8 mouse cellular contexts compared by ENCODE assay signal in genomic region chr7:134261003-134261701, GRCm38 (mm10). TPM values are rescaled to one million over a fixed set of nuclear protein-coding genes. Genes with fewer than 3 reads are reported as not detected.
DNase-seq lines count a peak whose midpoint lies in the region; ATAC-seq lines count a peak whose summit lies in the region.

No protein-coding gene starts in this region.

- intact Hi-C loops in heart, postnatal 14 days (cut with DNase I), result loop anchor here (10.0 kb wide), 1 partner anchor 304 kb away; no protein-coding TSS in a partner anchor

- no peak overlapping the region for H3K4me3 ChIP-seq in midbrain, embryonic 14.5 days (replicated peaks; ENCODE audit: low read depth, low read length)
- H3K4me3 ChIP-seq in midbrain, embryonic 10.5 days, result no peak overlapping the region

- H3K27me3 ChIP-seq in midbrain, embryonic 14.5 days (ENCODE audit: control insufficient read depth, insufficient read depth, low read length), result no peaks in the 10 kb centered on the region
- H3K27me3 ChIP-seq in midbrain, embryonic 10.5 days (ENCODE audit: low read depth, poor library complexity, severe bottlenecking), result no peaks in the 10 kb centered on the region

- no peak overlapping the region for H3K27ac ChIP-seq in midbrain, embryonic 14.5 days (replicated peaks; ENCODE audit: low read depth, low read length)
- no peak overlapping the region for H3K27ac ChIP-seq in midbrain, embryonic 10.5 days (replicated peaks)

- 66% methylated on average over 4 of the region's 4 CpGs for WGBS in midbrain, embryonic 14.5 days
- WGBS in midbrain, embryonic 10.5 days, result 70% methylated on average over 4 of the region's 4 CpGs

- ATAC-seq in midbrain, embryonic 14.5 days (ENCODE audit: low FRiP score, low TSS enrichment), result no peak
- peak; percentile 51 for ATAC-seq in common myeloid progenitor, adult 5-6 weeks (replicated peaks; ENCODE audit: low read depth, poor library complexity, severe bottlenecking)

- peak; percentile 5 for DNase-seq in midbrain, embryonic 14.5 days
- no peak for DNase-seq in midbrain, embryonic 10.5 days (ENCODE audit: low spot score)
- peak; percentile 34 to 65 for DNase-seq in heart, postnatal 14 days
- peak; percentile 46 to 74 for DNase-seq in lung, adult 18-20 months
- DNase-seq in testis, postnatal 14 days (ENCODE audit: low spot score), result no peak
- DNase-seq in thymus, postnatal 0 days (ENCODE audit: low spot score), result no peak
- no peak for DNase-seq in cerebellum, adult 9-10 months

- H3K36me3 ChIP-seq in midbrain, embryonic 14.5 days (ENCODE audit: control insufficient read depth, insufficient read depth, low read length), result no peaks in the 10 kb centered on the region
- no peaks in the 10 kb centered on the region for H3K36me3 ChIP-seq in midbrain, embryonic 10.5 days

- no peaks in the 10 kb centered on the region for H3K4me1 ChIP-seq in midbrain, embryonic 14.5 days (ENCODE audit: control insufficient read depth, insufficient read depth, low read length)
- H3K4me1 ChIP-seq in midbrain, embryonic 10.5 days, result peaks cover 9% of the 10 kb centered on the region; the same call in 1 of the 2 replicates

- H3K4me2 ChIP-seq in midbrain, embryonic 14.5 days (ENCODE audit: low read length), result no peak overlapping the region

- H3K9ac ChIP-seq in midbrain, embryonic 14.5 days (replicated peaks; ENCODE audit: low read length), result no peak overlapping the region

- no peaks in the 10 kb centered on the region for H3K9me3 ChIP-seq in midbrain, embryonic 14.5 days (ENCODE audit: control insufficient read depth, low read length)
- H3K9me3 ChIP-seq in midbrain, embryonic 10.5 days (replicated peaks), result no peaks in the 10 kb centered on the region

RNA-seq across cellular contexts. Expression of gene Adam12, which starts 29.2 kb away (rescaled TPM):
- polyA plus RNA-seq in midbrain, embryonic 14.5 days (2014; fragmentation: Nextera tagmentation; extraction: Ambion mirVana), result 0.76 and 3.4 TPM in 2 replicates
- polyA plus RNA-seq in midbrain, embryonic 10.5 days (2016; fragmentation: Nextera tagmentation; extraction: Ambion mirVana), result 0.86 TPM in 2 replicates
- total RNA-seq in common myeloid progenitor, adult 5-6 weeks (2017), result 0.05 TPM in 1 of 2 replicates, not detected in the other
- 1 to 10 TPM; 4.5 to 6.2 TPM for total RNA-seq in heart, postnatal 14 days (2021)
- 14.7 and 18.3 TPM in 2 replicates for polyA plus RNA-seq in thymus, postnatal 0 days (2015; fragmentation: Nextera tagmentation; extraction: Ambion mirVana)

Comparison
In these comparisons a context has a peak if more than half of its experiments do, and no peak if none do; other contexts are left out.
1. DNase-seq: peak in midbrain, embryonic 14.5 days (single experiment), heart, postnatal 14 days (2 of 2) and lung, adult 18-20 months (2 of 2); none in midbrain, embryonic 10.5 days (single experiment), testis, postnatal 14 days (single experiment), thymus, postnatal 0 days (single experiment) and cerebellum, adult 9-10 months (single experiment).